In the genomic region with DNA sequence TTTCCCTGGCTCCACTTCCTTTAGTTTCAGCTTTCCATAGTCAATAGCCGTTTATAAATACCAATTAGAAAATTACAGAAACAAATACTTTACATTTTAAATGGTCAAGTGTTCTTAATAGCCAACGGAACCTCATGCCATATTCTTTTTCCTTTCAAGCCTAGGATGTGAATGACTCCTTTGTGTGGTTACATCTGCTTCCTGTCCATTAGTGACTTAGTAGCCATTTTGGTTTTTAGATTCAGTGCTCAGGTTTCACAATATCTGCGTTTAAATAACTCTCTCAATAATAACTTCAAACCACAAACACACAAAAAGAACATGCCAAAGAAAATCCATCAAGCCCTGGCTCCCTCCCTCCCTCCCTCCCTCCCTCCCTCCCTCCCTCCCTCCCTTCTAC, we compare ENCODE assay signal across 22 mouse cellular contexts.
DNase-seq lines count a peak whose midpoint lies in the region; ATAC-seq lines count a peak whose summit lies in the region.
"Had no signal": no experiment of that assay in that cellular context is flagged by ENCODE, and none has a peak within 500 bp of the region (broad histone marks: within the 10 kb centered on the region; RNA-seq: fewer than 3 reads in every experiment).

No protein-coding gene starts in this region.

- no peaks in the 10 kb centered on the region for H3K27me3 ChIP-seq in hindbrain, embryonic 13.5 days
- H3K27me3 ChIP-seq: CH12.LX had no signal

- 0 out of 2 replicates have a peak, but pooled peaks have one; percentile 47 for ATAC-seq in common myeloid progenitor, adult 5-6 weeks (replicated peaks; ENCODE audit: low read depth, poor library complexity, severe bottlenecking)
- ATAC-seq in granulocyte monocyte progenitor cell, adult 5-6 weeks (replicated peaks; ENCODE audit: poor library complexity, severe bottlenecking) = peak; percentile 50; the same call in 1 of the 2 replicates
- ATAC-seq in hindbrain, embryonic 13.5 days (ENCODE audit: low FRiP score) = no peak
- ATAC-seq: activated CD4-positive, CD25-positive, alpha-beta regulatory T cell, adult 4 months; CD4-positive, CD25-positive, alpha-beta regulatory T cell, adult 4 months; Patski had no signal

- peaks cover 3% of the 10 kb centered on the region; the same call in 1 of the 2 replicates for H3K4me1 ChIP-seq in hindbrain, embryonic 13.5 days (replicated peaks)

- 78% methylated on average over 3 of the region's 3 CpGs for WGBS in hindbrain, embryonic 13.5 days

- H3K4me2 ChIP-seq in hindbrain, embryonic 13.5 days = no peak overlapping the region

- DNase-seq in 416B (ENCODE audit: low read depth) = peak; percentile 86
- DNase-seq in adrenal gland, postnatal 36 days = no peak
- no peak for DNase-seq in urinary bladder, adult 2 months (ENCODE audit: low spot score)
- DNase-seq: adrenal gland, adult 2 months; adrenal gland, adult 8-10 months; adrenal gland, postnatal 10 days; adrenal gland, postnatal 14 days; adrenal gland, postnatal 25 days; B cell, adult 2 months; cerebellum, adult 11 months; cerebellum, adult 11-12 months; cerebellum, adult 18-20 months; cerebellum, adult 2 months; cerebellum, adult 8-10 months had no signal

- H3K36me3 ChIP-seq in hindbrain, embryonic 13.5 days = peaks cover 5% of the 10 kb centered on the region; the same call in 1 of the 2 replicates
- H3K36me3 ChIP-seq: G1E had no signal

- no peak overlapping the region for H3K27ac ChIP-seq in hindbrain, embryonic 13.5 days

- H3K9ac ChIP-seq in hindbrain, embryonic 13.5 days = no peak overlapping the region

- no peaks in the 10 kb centered on the region for H3K9me3 ChIP-seq in hindbrain, embryonic 13.5 days
- H3K9me3 ChIP-seq: G1E had no signal

- no peak overlapping the region for H3K4me3 ChIP-seq in hindbrain, embryonic 13.5 days
